13 mouse cellular contexts compared by ENCODE assay signal in the genomic region with DNA sequence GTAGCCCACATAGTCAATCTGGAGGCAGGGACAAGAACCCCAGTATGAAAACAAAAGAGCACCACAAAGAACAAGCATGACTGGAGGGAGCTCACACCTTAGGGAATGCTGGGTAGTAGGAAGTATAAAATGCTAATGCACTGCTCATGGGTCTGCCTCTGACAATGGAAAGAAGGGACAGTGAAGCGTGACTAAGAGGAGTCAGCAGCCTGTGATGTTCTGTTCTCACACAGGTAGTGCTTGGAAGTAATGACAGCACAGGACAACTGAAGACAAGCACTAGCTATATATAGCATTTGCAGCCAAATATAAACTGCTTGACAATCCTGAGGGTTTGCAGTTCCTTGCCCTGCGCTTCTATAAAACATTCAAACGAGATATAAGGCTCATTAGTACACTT. TPM values are rescaled to one million over a fixed set of nuclear protein-coding genes. Genes with fewer than 3 reads are reported as not detected.
DNase-seq lines count a peak whose midpoint lies in the region; ATAC-seq and TF ChIP-seq lines count a peak whose summit lies in the region.
"Had no signal": no experiment of that assay in that cellular context is flagged by ENCODE, and none has a peak within 500 bp of the region (broad histone marks: within the 10 kb centered on the region; RNA-seq: fewer than 3 reads in every experiment).

No protein-coding gene starts in this region.

- H3K4me2 ChIP-seq in lung, postnatal 0 days (replicated peaks; ENCODE audit: low read depth, low read length) = no peak overlapping the region
- H3K4me2 ChIP-seq in heart, embryonic 13.5 days = peak overlapping the region; percentile 49
- H3K4me2 ChIP-seq in midbrain, embryonic 14.5 days (ENCODE audit: low read length) = no peak overlapping the region

- no peak overlapping the region for H3K4me3 ChIP-seq in lung, postnatal 0 days (ENCODE audit: low read depth, low read length)
- no peak overlapping the region for H3K4me3 ChIP-seq in heart, embryonic 13.5 days
- H3K4me3 ChIP-seq in midbrain, embryonic 14.5 days (replicated peaks; ENCODE audit: low read depth, low read length) = no peak overlapping the region
- H3K4me3 ChIP-seq: erythroblast, embryonic 14.5 days; myocyte had no signal

- no peak overlapping the region for H3K9ac ChIP-seq in lung, postnatal 0 days (replicated peaks; ENCODE audit: low read depth)
- H3K9ac ChIP-seq in heart, embryonic 13.5 days = peak overlapping the region; percentile 54
- no peak overlapping the region for H3K9ac ChIP-seq in midbrain, embryonic 14.5 days (replicated peaks; ENCODE audit: low read length)

- no peaks in the 10 kb centered on the region for H3K9me3 ChIP-seq in lung, postnatal 0 days (ENCODE audit: low read length)
- no peaks in the 10 kb centered on the region for H3K9me3 ChIP-seq in heart, embryonic 13.5 days
- H3K9me3 ChIP-seq in midbrain, embryonic 14.5 days (ENCODE audit: control insufficient read depth, low read length) = no peaks in the 10 kb centered on the region

- no peaks in the 10 kb centered on the region for H3K36me3 ChIP-seq in lung, postnatal 0 days (ENCODE audit: insufficient read depth, low read length)
- H3K36me3 ChIP-seq in heart, embryonic 13.5 days = no peaks in the 10 kb centered on the region
- H3K36me3 ChIP-seq in midbrain, embryonic 14.5 days (ENCODE audit: control insufficient read depth, insufficient read depth, low read length) = no peaks in the 10 kb centered on the region

- peak overlapping the region; percentile 62 for H3K27ac ChIP-seq in lung, postnatal 0 days (ENCODE audit: low read length)
- peak overlapping the region; percentile 88 for H3K27ac ChIP-seq in heart, embryonic 13.5 days (replicated peaks)
- H3K27ac ChIP-seq in midbrain, embryonic 14.5 days (replicated peaks; ENCODE audit: low read depth, low read length) = 0 out of 2 replicates have a peak overlapping the region, but pooled peaks have one; percentile 41

- no peak for TF ChIP-seq EP300 in lung, postnatal 0 days (IDR thresholded peaks at IDR 0.05)

- H3K4me1 ChIP-seq in lung, postnatal 0 days (ENCODE audit: insufficient read depth, low read depth, low read length) = peaks cover 6% of the 10 kb centered on the region; the same call in 1 of the 2 replicates
- peaks cover 72% of the 10 kb centered on the region for H3K4me1 ChIP-seq in heart, embryonic 13.5 days
- H3K4me1 ChIP-seq in midbrain, embryonic 14.5 days (ENCODE audit: control insufficient read depth, insufficient read depth, low read length) = 0 out of 2 replicates have a peak, but pooled peaks cover 9% of the 10 kb centered on the region

- peak; percentile 45 for ATAC-seq in lung, postnatal 0 days
- ATAC-seq in heart, embryonic 13.5 days (ENCODE audit: extremely low read depth, insufficient number of reproducible peaks, low FRiP score, low TSS enrichment) = no peak; the same call in 1 of the 2 replicates
- ATAC-seq in midbrain, embryonic 14.5 days (ENCODE audit: low FRiP score, low TSS enrichment) = no peak

- H3K27me3 ChIP-seq in lung, postnatal 0 days (replicated peaks; ENCODE audit: insufficient read depth, low read length) = no peaks in the 10 kb centered on the region
- H3K27me3 ChIP-seq in heart, embryonic 13.5 days (replicated peaks) = no peaks in the 10 kb centered on the region
- no peaks in the 10 kb centered on the region for H3K27me3 ChIP-seq in midbrain, embryonic 14.5 days (ENCODE audit: control insufficient read depth, insufficient read depth, low read length)

- 67% methylated on average over 3 of the region's 3 CpGs for WGBS in lung, postnatal 0 days
- 38% methylated on average over 3 of the region's 3 CpGs for WGBS in heart, embryonic 13.5 days
- 74% methylated on average over 3 of the region's 3 CpGs for WGBS in midbrain, embryonic 14.5 days

- no peak for TF ChIP-seq CTCF in lung, postnatal 0 days (IDR thresholded peaks at IDR 0.05)

- peak; percentile 14 to 16 for DNase-seq in heart, adult 9 months (ENCODE audit: low spot score in 2 of 2)
- no peak for DNase-seq in heart, adult 8-10 months (ENCODE audit: low spot score)
- peak; percentile 39 for DNase-seq in lung, postnatal 0 days (ENCODE audit: low spot score)
- no peak for DNase-seq in lung, postnatal 36 days
- no peak for DNase-seq in midbrain, embryonic 14.5 days
- DNase-seq in liver = no peak
- DNase-seq in cerebellum, postnatal 10 days = no peak
- DNase-seq: adrenal gland, postnatal 10 days; cerebellum, adult 11 months; embryo, embryonic 11 days had no signal

RNA-seq across cellular contexts. Expression of gene Enah, which starts 44.3 kb away (rescaled TPM):
- 100 to 1,000 TPM; 121 to 157 (median 140) TPM for total RNA-seq in heart, adult 8-10 months (2022)
- polyA plus RNA-seq in lung, postnatal 0 days (2015; fragmentation: Nextera tagmentation; extraction: Ambion mirVana) = 8.9 and 10.6 TPM in 2 replicates
- 14.7 and 14.8 TPM in 2 replicates for polyA plus RNA-seq in heart, embryonic 13.5 days (2015; fragmentation: Nextera tagmentation; extraction: Ambion mirVana)
- polyA plus RNA-seq in midbrain, embryonic 14.5 days (2014; fragmentation: Nextera tagmentation; extraction: Ambion mirVana) = 42.9 TPM in 2 replicates

Comparison
In these comparisons a context has a peak if more than half of its experiments do, and no peak if none do; other contexts are left out.
1. DNase-seq: peak in heart, adult 9 months (2 of 2) and lung, postnatal 0 days (single experiment); none in heart, adult 8-10 months (single experiment), lung, postnatal 36 days (single experiment), midbrain, embryonic 14.5 days (single experiment), liver (single experiment) and cerebellum, postnatal 10 days (0 of 2).
2. Peak in every context shown above with its lines, with median percentiles within 50 percentile points of each other: H3K27ac ChIP-seq.